Comparison of ENCODE assay signal across 25 mouse cellular contexts in genomic region chr6:144336789-144337188, GRCm38 (mm10).
"Had no signal": no experiment of that assay in that cellular context is flagged by ENCODE, and none has a peak within 500 bp of the region (broad histone marks: within the 10 kb centered on the region; RNA-seq: fewer than 3 reads in every experiment).

No protein-coding gene starts in this region.

- DNase-seq: gastrocnemius, adult 2 months; gastrocnemius, postnatal 10 days; gastrocnemius, postnatal 25 days; heart, postnatal 14 days; heart, postnatal 4 days; kidney, adult 18-20 months; kidney, adult 8-10 months; kidney, postnatal 10 days; kidney, postnatal 25 days; kidney, postnatal 4 days; liver; liver, embryonic 13.5 days had no signal

- H3K27me3 ChIP-seq: heart, embryonic 15.5 days; intestine, embryonic 15.5 days; limb, embryonic 12.5 days; liver, embryonic 13.5 days; liver, embryonic 15.5 days had no signal

- H3K36me3 ChIP-seq: heart, embryonic 13.5 days; heart, embryonic 15.5 days; intestine, embryonic 15.5 days; limb, embryonic 12.5 days; liver, embryonic 13.5 days; liver, embryonic 15.5 days had no signal

- H3K27ac ChIP-seq: gastrocnemius, adult 2 months; heart, embryonic 13.5 days; heart, embryonic 15.5 days; hindbrain, embryonic 14.5 days; intestine, embryonic 15.5 days; layer of hippocampus, adult 2 months; left cerebral cortex, adult 2 months; limb, embryonic 10.5 days; limb, embryonic 12.5 days; liver, embryonic 13.5 days; liver, embryonic 15.5 days had no signal

- H3K9me3 ChIP-seq: intestine, embryonic 15.5 days; limb, embryonic 10.5 days; liver, embryonic 15.5 days had no signal

- H3K4me1 ChIP-seq: heart, embryonic 15.5 days; intestine, embryonic 15.5 days; limb, embryonic 10.5 days; limb, embryonic 12.5 days; liver, embryonic 13.5 days; liver, embryonic 15.5 days had no signal

- H3K4me3 ChIP-seq: gastrocnemius, adult 2 months; heart, embryonic 13.5 days; heart, embryonic 15.5 days; intestine, embryonic 15.5 days; layer of hippocampus, adult 2 months; left cerebral cortex, adult 2 months; limb, embryonic 10.5 days; limb, embryonic 12.5 days; liver, embryonic 13.5 days; liver, embryonic 15.5 days had no signal

- H3K9ac ChIP-seq: heart, embryonic 13.5 days; heart, embryonic 15.5 days; intestine, embryonic 15.5 days; limb, embryonic 12.5 days; liver, embryonic 13.5 days; liver, embryonic 15.5 days had no signal

- H3K4me2 ChIP-seq: heart, embryonic 15.5 days; intestine, embryonic 15.5 days; limb, embryonic 12.5 days; liver, embryonic 11.5 days; liver, embryonic 13.5 days; liver, embryonic 15.5 days had no signal

- ATAC-seq: hindbrain, embryonic 16.5 days; inflammation-experienced regulatory T-cells, adult 6 months; intestine, embryonic 15.5 days; intestine, postnatal 0 days had no signal
